Mouse (Mus musculus) bone marrow, adult 2 months (tissue): ENCODE results near the gene Tmem265.

Experiments used
- CTCF ChIP-seq: fragments of 200-500 bp; IDR thresholded peaks from 2 replicates; pipeline ENCODE4 v1.5.1; 2011; ENCODE audit warnings: low read length, control low read depth; ENCODE audit not compliant: control insufficient read depth, insufficient read depth
- POLR2A ChIP-seq: fragments of 200-500 bp; IDR thresholded peaks from 2 replicates; pipeline ENCODE4 v1.6.1; 2011; ENCODE audit warnings: low read depth, mild to moderate bottlenecking, control low read depth, low read length, borderline replicate concordance; ENCODE audit not compliant: control insufficient read depth

GRCm38 (mm10) chr7:127588901-127589300 lies 27.7 kb downstream of the Tmem265 start:
- TF ChIP-seq CTCF (no peak), POLR2A (no peak)
